ENCODE assay signal across 7 mouse cellular contexts in genomic region chr4:155490990-155491504, GRCm38 (mm10). TPM values are rescaled to one million over a fixed set of nuclear protein-coding genes. Genes with fewer than 3 reads are reported as not detected.
DNase-seq lines count a peak whose midpoint lies in the region; ATAC-seq lines count a peak whose summit lies in the region.

Gene Gnb1, plus strand, starts transcription at chr4:155491361.

- no peaks in the 10 kb centered on the region for H3K27me3 ChIP-seq in embryonic facial prominence, embryonic 10.5 days (replicated peaks; ENCODE audit: low read depth, poor library complexity, severe bottlenecking)
- no peaks in the 10 kb centered on the region for H3K27me3 ChIP-seq in limb, embryonic 10.5 days (ENCODE audit: low read depth, poor library complexity, severe bottlenecking)
- no peaks in the 10 kb centered on the region for H3K27me3 ChIP-seq in midbrain, embryonic 13.5 days

- no peaks in the 10 kb centered on the region; the same call in 1 of the 2 replicates for H3K36me3 ChIP-seq in embryonic facial prominence, embryonic 10.5 days (replicated peaks)
- peaks cover 12% of the 10 kb centered on the region for H3K36me3 ChIP-seq in limb, embryonic 10.5 days
- no peaks in the 10 kb centered on the region for H3K36me3 ChIP-seq in midbrain, embryonic 13.5 days

- H3K9ac ChIP-seq in midbrain, embryonic 13.5 days (replicated peaks), result peak within 1 kb of the TSS; percentile 100

- H3K4me1 ChIP-seq in embryonic facial prominence, embryonic 10.5 days, result peaks cover 64% of the 10 kb centered on the region
- H3K4me1 ChIP-seq in limb, embryonic 10.5 days, result peaks cover 37% of the 10 kb centered on the region
- H3K4me1 ChIP-seq in midbrain, embryonic 13.5 days (replicated peaks), result peaks cover 57% of the 10 kb centered on the region

- WGBS in embryonic facial prominence, embryonic 10.5 days, result under 1% methylated on average over 55 of the region's 60 CpGs
- 1% methylated on average over 54 of the region's 60 CpGs for WGBS in limb, embryonic 10.5 days
- under 1% methylated on average over 25 of the region's 60 CpGs for WGBS in midbrain, embryonic 13.5 days

- peak within 1 kb of the TSS; percentile 80 for H3K4me2 ChIP-seq in midbrain, embryonic 13.5 days (replicated peaks)

- H3K9me3 ChIP-seq in embryonic facial prominence, embryonic 10.5 days, result no peaks in the 10 kb centered on the region
- H3K9me3 ChIP-seq in limb, embryonic 10.5 days (replicated peaks), result no peaks in the 10 kb centered on the region
- H3K9me3 ChIP-seq in midbrain, embryonic 13.5 days, result no peaks in the 10 kb centered on the region

- ATAC-seq in granulocyte monocyte progenitor cell, adult 5-6 weeks (replicated peaks; ENCODE audit: poor library complexity, severe bottlenecking), result peak; percentile 52
- peak; percentile 81 for ATAC-seq in midbrain, embryonic 13.5 days

- H3K27ac ChIP-seq in embryonic facial prominence, embryonic 10.5 days (replicated peaks), result peak within 1 kb of the TSS; percentile 100
- peak within 1 kb of the TSS; percentile 100 for H3K27ac ChIP-seq in limb, embryonic 10.5 days
- peak within 1 kb of the TSS; percentile 96 for H3K27ac ChIP-seq in midbrain, embryonic 13.5 days

- H3K4me3 ChIP-seq in embryonic facial prominence, embryonic 10.5 days, result peak within 1 kb of the TSS; percentile 100
- peak within 1 kb of the TSS; percentile 100 for H3K4me3 ChIP-seq in limb, embryonic 10.5 days
- peak within 1 kb of the TSS; percentile 99 for H3K4me3 ChIP-seq in midbrain, embryonic 13.5 days (replicated peaks)

- peak; percentile 98 for DNase-seq in adrenal gland, postnatal 10 days
- DNase-seq in embryonic facial prominence, embryonic 10.5 days (ENCODE audit: low spot score), result peak; percentile 95
- peak; percentile 85 for DNase-seq in kidney, adult 11 months
- DNase-seq in limb, embryonic 10.5 days (ENCODE audit: low spot score), result peak; percentile 96
- DNase-seq in spleen, adult 12 weeks (ENCODE audit: low spot score), result peak; percentile 86

RNA-seq across cellular contexts. Expression of gene Gnb1, which starts in this region (rescaled TPM):
- total RNA-seq in adrenal gland, postnatal 10 days (2021), result 100 to 1,000 TPM; 375 to 395 TPM
- polyA plus RNA-seq in embryonic facial prominence, embryonic 10.5 days (2016; fragmentation: Nextera tagmentation; extraction: Ambion mirVana), result 642 and 655 TPM in 2 replicates
- 220 and 223 TPM in 2 replicates for total RNA-seq in granulocyte monocyte progenitor cell, adult 5-6 weeks (2014; fragmentation: Nextera tagmentation)
- total RNA-seq in granulocyte monocyte progenitor cell, adult 5-6 weeks (2017), result 135 and 137 TPM in 2 replicates
- polyA plus RNA-seq in limb, embryonic 10.5 days (2016; fragmentation: Nextera tagmentation; extraction: Ambion mirVana), result 583 and 605 TPM in 2 replicates
- 1,008 and 1,072 TPM in 2 replicates for polyA plus RNA-seq in midbrain, embryonic 13.5 days (2015; fragmentation: Nextera tagmentation; extraction: Ambion mirVana)

Comparison
In these comparisons a context has a peak if more than half of its experiments do, and no peak if none do; other contexts are left out.
1. Peak in every context shown above with its lines: DNase-seq, ATAC-seq, H3K4me3 ChIP-seq and H3K27ac ChIP-seq.